Comparison of ENCODE assay signal across 21 mouse cellular contexts in the genomic region with DNA sequence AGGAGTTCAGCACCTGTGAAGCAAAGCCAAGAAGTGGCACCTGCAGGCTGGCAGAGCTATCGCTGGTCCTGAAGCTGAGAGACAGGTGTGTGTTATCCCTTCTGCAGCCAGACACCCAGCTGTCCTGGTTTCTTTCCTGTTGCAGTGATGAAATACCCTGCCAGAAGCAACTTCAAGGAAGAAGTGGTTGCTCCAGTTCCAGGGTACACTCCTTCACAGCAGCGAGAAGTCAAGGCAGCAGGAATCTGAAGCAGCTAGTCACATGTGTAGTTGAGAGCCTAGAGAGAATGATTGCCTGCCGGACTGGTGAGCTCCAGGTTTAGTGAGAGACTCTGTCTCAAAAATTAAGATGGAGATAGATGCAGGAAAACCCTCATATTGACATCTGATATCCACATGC.
DNase-seq lines count a peak whose midpoint lies in the region; ATAC-seq lines count a peak whose summit lies in the region.
"Had no signal": no experiment of that assay in that cellular context is flagged by ENCODE, and none has a peak within 500 bp of the region (broad histone marks: within the 10 kb centered on the region; RNA-seq: fewer than 3 reads in every experiment).

No protein-coding gene starts in this region.

- intact Hi-C loops in heart, postnatal 10 days (cut with DNase I) = no loop called here

- H3K9ac ChIP-seq in forebrain, embryonic 12.5 days = no peak overlapping the region
- H3K9ac ChIP-seq in midbrain, embryonic 11.5 days (ENCODE audit: low read length) = no peak overlapping the region
- H3K9ac ChIP-seq: embryonic facial prominence, embryonic 13.5 days; forebrain, embryonic 13.5 days; forebrain, postnatal 0 days; hindbrain, embryonic 13.5 days had no signal

- WGBS in heart, embryonic 10.5 days = 52% methylated on average over 3 of the region's 3 CpGs
- WGBS in forebrain, embryonic 12.5 days = 86% methylated on average over 3 of the region's 3 CpGs
- 89% methylated on average over 3 of the region's 3 CpGs for WGBS in midbrain, embryonic 11.5 days

- DNase-seq in heart, embryonic 10.5 days (ENCODE audit: low spot score) = no peak
- DNase-seq in heart, postnatal 10 days = no peak
- DNase-seq in thymus, postnatal 25 days = peak; percentile 37
- no peak for DNase-seq in thymus, postnatal 4 days
- DNase-seq in lung, postnatal 25 days (ENCODE audit: low spot score) = peak; percentile 73
- DNase-seq in midbrain, embryonic 11.5 days (ENCODE audit: low spot score, missing footprints) = no peak
- DNase-seq: cerebellum, adult 11-12 months; cerebellum, adult 9-10 months; cerebellum, postnatal 36 days; forebrain, postnatal 0 days; gastrocnemius, adult 2 months; gastrocnemius, postnatal 36 days; heart, adult 11 months; heart, postnatal 14 days had no signal

- H3K27ac ChIP-seq in heart, embryonic 10.5 days = 0 out of 2 replicates have a peak overlapping the region, but pooled peaks have one; percentile 16
- no peak overlapping the region for H3K27ac ChIP-seq in forebrain, embryonic 12.5 days
- no peak overlapping the region for H3K27ac ChIP-seq in midbrain, embryonic 11.5 days (ENCODE audit: low read depth, low read length)
- H3K27ac ChIP-seq: embryonic facial prominence, embryonic 13.5 days; forebrain, embryonic 13.5 days; gastrocnemius, adult 2 months; hindbrain, embryonic 13.5 days; hindbrain, postnatal 0 days had no signal

- no peaks in the 10 kb centered on the region for H3K27me3 ChIP-seq in heart, embryonic 10.5 days (ENCODE audit: insufficient read depth, poor library complexity, severe bottlenecking)
- no peaks in the 10 kb centered on the region for H3K27me3 ChIP-seq in forebrain, embryonic 12.5 days
- no peaks in the 10 kb centered on the region; the same call in 1 of the 2 replicates for H3K27me3 ChIP-seq in midbrain, embryonic 11.5 days (ENCODE audit: control insufficient read depth, insufficient read depth, low read length)
- H3K27me3 ChIP-seq: embryonic facial prominence, embryonic 13.5 days; forebrain, embryonic 13.5 days; hindbrain, embryonic 13.5 days; Patski had no signal

- no peaks in the 10 kb centered on the region for H3K36me3 ChIP-seq in heart, embryonic 10.5 days
- no peaks in the 10 kb centered on the region for H3K36me3 ChIP-seq in forebrain, embryonic 12.5 days (replicated peaks)
- no peaks in the 10 kb centered on the region for H3K36me3 ChIP-seq in midbrain, embryonic 11.5 days (ENCODE audit: control insufficient read depth, insufficient read depth, low read length)
- H3K36me3 ChIP-seq: embryonic facial prominence, embryonic 13.5 days; hindbrain, embryonic 13.5 days had no signal

- H3K4me2 ChIP-seq in forebrain, embryonic 12.5 days = no peak overlapping the region
- no peak overlapping the region for H3K4me2 ChIP-seq in midbrain, embryonic 11.5 days
- H3K4me2 ChIP-seq: embryonic facial prominence, embryonic 13.5 days; forebrain, embryonic 13.5 days; hindbrain, embryonic 13.5 days had no signal

- H3K9me3 ChIP-seq in heart, embryonic 10.5 days = no peaks in the 10 kb centered on the region
- H3K9me3 ChIP-seq in forebrain, embryonic 12.5 days = no peaks in the 10 kb centered on the region
- no peaks in the 10 kb centered on the region for H3K9me3 ChIP-seq in midbrain, embryonic 11.5 days (ENCODE audit: control insufficient read depth, low read length)
- H3K9me3 ChIP-seq: embryonic facial prominence, embryonic 13.5 days; forebrain, embryonic 13.5 days; hindbrain, embryonic 13.5 days had no signal

- ATAC-seq in forebrain, embryonic 12.5 days (ENCODE audit: low FRiP score) = no peak
- ATAC-seq in midbrain, embryonic 11.5 days (ENCODE audit: low FRiP score) = no peak
- ATAC-seq: activated CD4-positive, CD25-positive, alpha-beta regulatory T cell, adult 4 months; forebrain, embryonic 13.5 days; forebrain, postnatal 0 days; hindbrain, postnatal 0 days; Patski had no signal

- H3K4me3 ChIP-seq in heart, embryonic 10.5 days = no peak overlapping the region
- H3K4me3 ChIP-seq in forebrain, embryonic 12.5 days (replicated peaks) = no peak overlapping the region
- no peak overlapping the region for H3K4me3 ChIP-seq in midbrain, embryonic 11.5 days (ENCODE audit: low read depth, low read length)
- H3K4me3 ChIP-seq: embryonic facial prominence, embryonic 13.5 days; forebrain, embryonic 13.5 days; gastrocnemius, adult 2 months; hindbrain, embryonic 13.5 days had no signal

- peaks cover 24% of the 10 kb centered on the region for H3K4me1 ChIP-seq in heart, embryonic 10.5 days
- no peaks in the 10 kb centered on the region for H3K4me1 ChIP-seq in forebrain, embryonic 12.5 days
- H3K4me1 ChIP-seq in midbrain, embryonic 11.5 days (ENCODE audit: control insufficient read depth, insufficient read depth, low read length) = no peaks in the 10 kb centered on the region
- H3K4me1 ChIP-seq: embryonic facial prominence, embryonic 13.5 days; forebrain, embryonic 13.5 days; hindbrain, embryonic 13.5 days had no signal

Comparison
In these comparisons a context has a peak if more than half of its experiments do, and no peak if none do; other contexts are left out.
1. DNase-seq: peak in thymus, postnatal 25 days (single experiment) and lung, postnatal 25 days (single experiment); none in heart, embryonic 10.5 days (single experiment), heart, postnatal 10 days (0 of 2), thymus, postnatal 4 days (single experiment) and midbrain, embryonic 11.5 days (single experiment).